Mouse (Mus musculus) megakaryocyte, embryonic 14.5 days (primary cell): Measurements from ENCODE around the gene Jak3.

ENCODE experiments used
- FLI1 ChIP-seq: IDR thresholded peaks from 2 replicates; pipeline ENCODE4 v1.6.1; 2012; ENCODE audit warnings: low read length, inconsistent platforms, mixed read lengths
- GATA1 ChIP-seq: IDR thresholded peaks from 3 replicates; pipeline ENCODE4 v1.6.1; 2012; ENCODE audit warnings: mixed read lengths, low read length, inconsistent platforms, borderline replicate concordance

DNA sequence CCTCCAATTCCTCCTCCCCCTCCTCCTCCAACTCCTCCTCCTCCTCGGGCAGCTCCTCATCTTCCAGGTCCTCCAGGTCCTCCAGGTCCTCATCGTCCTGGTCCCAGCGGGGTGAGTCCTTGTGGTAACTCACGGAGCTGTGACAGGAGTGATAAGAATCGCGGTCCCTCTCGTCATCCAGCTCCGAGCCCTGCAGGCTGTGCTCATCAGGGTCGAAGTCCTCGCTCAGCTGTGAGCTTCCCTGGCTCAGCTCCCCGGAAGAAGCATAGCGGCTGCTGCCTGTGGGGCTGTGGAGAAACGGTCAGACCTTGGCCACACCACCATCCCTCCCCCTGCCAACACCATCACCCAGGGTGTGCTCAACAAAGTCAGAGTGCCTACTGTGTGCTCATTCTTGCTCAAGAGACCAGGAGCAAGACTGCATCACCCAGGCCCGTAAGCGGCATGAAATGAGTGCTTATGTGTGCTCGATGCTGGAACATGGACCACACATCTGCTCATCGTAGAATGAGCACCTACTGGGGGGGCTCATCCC, 17.5 kb upstream of the Jak3 start:
- no peak for TF ChIP-seq GATA1
- TF ChIP-seq FLI1 = no peak
